Mouse (Mus musculus): ENCODE results near the gene Ddx52. TPM values are rescaled to one million over a fixed set of nuclear protein-coding genes. Genes with fewer than 3 reads are reported as not detected.

Gene Ddx52
- polyA plus RNA-seq, 1 experiment: 7.2 TPM

- no peak overlapping the region for H3K4me3 ChIP-seq (ENCODE audit: insufficient read depth, low read depth, low read length)
- 90% methylated on average over 4 of the region's 4 CpGs for WGBS
- peaks cover 13% of the 10 kb centered on the region for H3K36me3 ChIP-seq (ENCODE audit: control insufficient read depth, insufficient read depth, low read length)
- TF ChIP-seq POLR2A (IDR thresholded peaks at IDR 0.05; ENCODE audit: low read depth, low read length) (no peak), CTCF (conservative IDR thresholded peaks at IDR 0.05; ENCODE audit: insufficient read depth, insufficient read length, low read depth, low read length) (no peak)
- no peaks in the 10 kb centered on the region for H3K4me1 ChIP-seq (ENCODE audit: control insufficient read depth, insufficient read depth, low read length)
- H3K27me3 ChIP-seq (replicated peaks; ENCODE audit: control insufficient read depth, insufficient read depth, low read length): no peaks in the 10 kb centered on the region
- no peak overlapping the region for H3K27ac ChIP-seq (ENCODE audit: insufficient read depth, low read depth, low read length)
- no peak for DNase-seq
Observed at GRCm38 (mm10) chr11:83999411-83999915, 57.6 kb downstream of the Ddx52 start.

DNA sequence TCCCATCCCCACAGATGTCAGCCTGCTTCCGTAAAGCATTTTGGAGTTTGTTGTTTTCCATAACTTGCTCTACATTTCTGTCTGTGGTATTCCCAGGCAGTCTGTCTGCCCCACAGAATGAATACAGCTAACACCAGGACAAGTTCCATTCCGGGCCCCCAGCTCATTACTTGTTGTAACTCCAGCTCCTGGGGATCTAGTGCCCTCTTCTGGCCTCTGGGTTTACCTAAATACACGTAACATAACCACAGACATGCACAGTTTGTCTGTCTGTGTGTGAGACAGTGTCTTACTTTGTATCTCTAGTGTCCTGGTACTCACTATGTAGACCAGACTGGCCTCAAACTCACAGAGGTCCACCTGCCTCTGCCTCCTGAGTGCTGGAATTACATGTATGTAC lies 59.4 kb downstream of the Ddx52 start:
- Histone ChIP-seq H3K36me3 (ENCODE audit: control insufficient read depth, insufficient read depth, low read length) (peaks cover 10% of the 10 kb centered on the region), H3K27ac (ENCODE audit: insufficient read depth, low read depth, low read length) (no peak overlapping the region), H3K4me3 (ENCODE audit: insufficient read depth, low read depth, low read length) (no peak overlapping the region), H3K27me3 (replicated peaks; ENCODE audit: control insufficient read depth, insufficient read depth, low read length) (no peaks in the 10 kb centered on the region), H3K4me1 (ENCODE audit: control insufficient read depth, insufficient read depth, low read length) (no peaks in the 10 kb centered on the region)
- TF ChIP-seq CTCF (conservative IDR thresholded peaks at IDR 0.05; ENCODE audit: insufficient read depth, insufficient read length, low read depth, low read length) (no peak), POLR2A (IDR thresholded peaks at IDR 0.05; ENCODE audit: low read depth, low read length) (no peak)
- WGBS: 96% methylated on average over 3 of the region's 3 CpGs
- DNase-seq: no peak

DNA sequence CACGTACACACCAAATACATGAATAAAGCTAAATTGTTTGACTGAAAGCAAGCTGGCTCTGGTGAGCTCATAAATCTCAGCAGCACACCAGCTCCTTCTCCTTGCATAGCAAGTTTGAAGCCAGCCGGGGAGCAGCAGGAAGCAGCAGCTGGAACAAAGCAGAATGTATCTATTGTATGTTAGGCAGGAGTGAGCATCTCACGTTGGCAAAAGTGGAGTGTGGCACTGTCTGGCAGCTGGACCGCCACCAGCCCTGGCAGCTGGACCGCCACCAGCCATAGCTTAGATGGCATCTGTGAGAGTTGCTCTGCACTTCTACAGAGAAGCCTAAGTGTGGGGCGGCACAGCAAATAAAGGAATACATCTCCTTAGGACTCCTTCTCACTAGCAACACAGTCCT lies 62.1 kb downstream of the Ddx52 start:
- H3K36me3 ChIP-seq (ENCODE audit: control insufficient read depth, insufficient read depth, low read length): peaks cover 8% of the 10 kb centered on the region
- no peak for TF ChIP-seq POLR2A (IDR thresholded peaks at IDR 0.05; ENCODE audit: low read depth, low read length)
- TF ChIP-seq CTCF (conservative IDR thresholded peaks at IDR 0.05; ENCODE audit: insufficient read depth, insufficient read length, low read depth, low read length): no peak
- no peaks in the 10 kb centered on the region for H3K27me3 ChIP-seq (replicated peaks; ENCODE audit: control insufficient read depth, insufficient read depth, low read length)
- no peak for DNase-seq
- H3K4me3 ChIP-seq (ENCODE audit: insufficient read depth, low read depth, low read length): no peak overlapping the region
- H3K27ac ChIP-seq (ENCODE audit: insufficient read depth, low read depth, low read length): no peak overlapping the region
- WGBS: 90% methylated on average over 6 of the region's 6 CpGs
- H3K4me1 ChIP-seq (ENCODE audit: control insufficient read depth, insufficient read depth, low read length): no peaks in the 10 kb centered on the region

DNA sequence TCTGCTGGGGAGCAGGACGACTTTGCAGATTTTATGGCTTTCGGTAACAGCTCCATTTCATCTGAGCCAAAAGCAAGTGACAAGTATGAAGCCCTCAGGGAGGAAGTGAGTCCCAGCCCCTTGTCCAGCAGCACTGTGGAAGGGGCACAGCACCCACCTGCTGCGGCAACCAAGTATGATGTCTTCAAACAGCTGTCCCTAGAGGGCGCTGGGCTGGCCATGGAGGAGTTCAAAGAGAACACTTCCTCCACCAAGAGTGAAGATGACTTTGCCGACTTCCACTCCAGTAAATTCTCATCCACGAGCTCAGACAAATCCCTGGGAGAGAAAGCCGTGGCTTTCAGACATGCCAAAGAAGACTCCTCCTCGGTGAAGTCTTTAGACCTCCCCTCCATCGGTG lies 67.1 kb downstream of the Ddx52 start:
- 83% methylated on average over 9 of the region's 9 CpGs for WGBS
- peaks cover 5% of the 10 kb centered on the region for H3K36me3 ChIP-seq (ENCODE audit: control insufficient read depth, insufficient read depth, low read length)
- DNase-seq: no peak
- H3K4me1 ChIP-seq (ENCODE audit: control insufficient read depth, insufficient read depth, low read length): no peaks in the 10 kb centered on the region
- TF ChIP-seq CTCF (conservative IDR thresholded peaks at IDR 0.05; ENCODE audit: insufficient read depth, insufficient read length, low read depth, low read length) (peak; percentile 29; the same call in 1 of the 2 replicates), POLR2A (IDR thresholded peaks at IDR 0.05; ENCODE audit: low read depth, low read length) (no peak)
- H3K27me3 ChIP-seq (replicated peaks; ENCODE audit: control insufficient read depth, insufficient read depth, low read length): no peaks in the 10 kb centered on the region
- H3K27ac ChIP-seq (ENCODE audit: insufficient read depth, low read depth, low read length): no peak overlapping the region
- no peak overlapping the region for H3K4me3 ChIP-seq (ENCODE audit: insufficient read depth, low read depth, low read length)

- Histone ChIP-seq H3K36me3 (ENCODE audit: control insufficient read depth, insufficient read depth, low read length) (peaks cover 4% of the 10 kb centered on the region), H3K27me3 (replicated peaks; ENCODE audit: control insufficient read depth, insufficient read depth, low read length) (no peaks in the 10 kb centered on the region), H3K4me1 (ENCODE audit: control insufficient read depth, insufficient read depth, low read length) (no peaks in the 10 kb centered on the region), H3K4me3 (ENCODE audit: insufficient read depth, low read depth, low read length) (no peak overlapping the region), H3K27ac (ENCODE audit: insufficient read depth, low read depth, low read length) (no peak overlapping the region)
- TF ChIP-seq POLR2A (IDR thresholded peaks at IDR 0.05; ENCODE audit: low read depth, low read length) (no peak), CTCF (conservative IDR thresholded peaks at IDR 0.05; ENCODE audit: insufficient read depth, insufficient read length, low read depth, low read length) (no peak)
- DNase-seq: no peak
- WGBS: 87% methylated on average over 9 of the region's 9 CpGs
Observed at GRCm38 (mm10) chr11:84010411-84010810, 68.5 kb downstream of the Ddx52 start.

DNA sequence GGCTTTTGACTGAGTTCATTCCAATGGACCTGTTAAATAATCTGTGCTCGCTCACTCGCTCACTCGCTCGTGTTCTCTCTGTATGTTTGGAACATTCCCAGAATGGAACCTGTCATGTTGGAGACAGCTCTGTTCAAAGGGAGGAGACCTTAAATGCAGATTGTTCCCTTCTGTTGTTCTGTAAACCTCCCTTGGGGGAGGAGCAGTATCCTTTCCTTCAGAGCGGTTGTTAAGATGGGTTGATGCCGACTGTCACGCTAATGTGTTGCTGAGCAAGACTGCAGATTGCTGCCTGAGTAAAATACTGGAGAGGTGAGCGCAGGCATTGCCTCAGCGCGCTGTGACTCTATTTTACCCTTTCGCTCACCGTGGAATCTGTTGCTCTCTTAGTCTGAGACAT lies 69.2 kb downstream of the Ddx52 start:
- WGBS: 58% methylated on average over 12 of the region's 12 CpGs
- peaks cover 4% of the 10 kb centered on the region for H3K36me3 ChIP-seq (ENCODE audit: control insufficient read depth, insufficient read depth, low read length)
- no peak for DNase-seq
- no peaks in the 10 kb centered on the region for H3K27me3 ChIP-seq (replicated peaks; ENCODE audit: control insufficient read depth, insufficient read depth, low read length)
- no peak for TF ChIP-seq POLR2A (IDR thresholded peaks at IDR 0.05; ENCODE audit: low read depth, low read length)
- TF ChIP-seq CTCF (conservative IDR thresholded peaks at IDR 0.05; ENCODE audit: insufficient read depth, insufficient read length, low read depth, low read length): no peak
- no peaks in the 10 kb centered on the region for H3K4me1 ChIP-seq (ENCODE audit: control insufficient read depth, insufficient read depth, low read length)
- H3K4me3 ChIP-seq (ENCODE audit: insufficient read depth, low read depth, low read length): no peak overlapping the region
- no peak overlapping the region for H3K27ac ChIP-seq (ENCODE audit: insufficient read depth, low read depth, low read length)

DNA sequence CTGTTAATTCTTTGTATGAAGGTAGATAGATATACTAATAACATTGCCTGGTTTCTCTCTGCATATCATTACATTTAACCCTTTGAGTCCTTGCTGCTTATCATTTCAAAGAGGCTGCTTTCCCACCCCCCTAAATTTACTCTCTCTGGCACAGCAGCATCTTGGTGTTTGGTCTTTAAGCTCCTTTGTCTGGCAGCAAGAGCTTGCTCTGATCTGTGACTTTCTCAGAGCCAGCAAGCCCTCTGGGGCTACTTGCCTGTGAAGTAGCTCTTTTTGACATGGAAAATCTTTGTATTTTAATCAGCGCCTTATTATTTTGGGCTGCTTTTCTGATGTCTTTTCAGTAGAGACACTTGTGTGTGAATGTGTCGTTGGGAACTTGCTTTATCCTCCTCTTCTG lies 69.7 kb downstream of the Ddx52 start:
- H3K4me3 ChIP-seq (ENCODE audit: insufficient read depth, low read depth, low read length): no peak overlapping the region
- 89% methylated on average over 2 of the region's 2 CpGs for WGBS
- no peaks in the 10 kb centered on the region for H3K27me3 ChIP-seq (replicated peaks; ENCODE audit: control insufficient read depth, insufficient read depth, low read length)
- TF ChIP-seq POLR2A (IDR thresholded peaks at IDR 0.05; ENCODE audit: low read depth, low read length) (no peak), CTCF (conservative IDR thresholded peaks at IDR 0.05; ENCODE audit: insufficient read depth, insufficient read length, low read depth, low read length) (no peak)
- peaks cover 4% of the 10 kb centered on the region for H3K36me3 ChIP-seq (ENCODE audit: control insufficient read depth, insufficient read depth, low read length)
- H3K27ac ChIP-seq (ENCODE audit: insufficient read depth, low read depth, low read length): no peak overlapping the region
- no peak for DNase-seq
- no peaks in the 10 kb centered on the region for H3K4me1 ChIP-seq (ENCODE audit: control insufficient read depth, insufficient read depth, low read length)

Other genes with a start within 250 kb of the Ddx52 start
- 2.6 and 4.4 TPM in 2 replicates for gene Wfdc17, start 238.1 kb upstream of the Ddx52 start, polyA plus RNA-seq (2012; rRNA removed)
- not detected in 2 replicates for gene Wfdc18, start 233.0 kb upstream of the Ddx52 start, polyA plus RNA-seq (2012; rRNA removed)
- 0.77 and 1.9 TPM in 2 replicates for gene Wfdc21, start 195.1 kb upstream of the Ddx52 start, polyA plus RNA-seq (2012; rRNA removed)
- gene Heatr6, start 188.4 kb upstream of the Ddx52 start, polyA plus RNA-seq (2012; rRNA removed): 10.9 and 12.0 TPM in 2 replicates
- 161 and 172 TPM in 2 replicates for gene Hnf1b, start 92.0 kb upstream of the Ddx52 start, polyA plus RNA-seq (2012; rRNA removed)
- gene Synrg, start 22.4 kb downstream of the Ddx52 start, polyA plus RNA-seq (2012; rRNA removed): 21.0 and 25.8 TPM in 2 replicates
- 60.3 and 65.0 TPM in 2 replicates for gene Dusp14, start 127.2 kb downstream of the Ddx52 start, polyA plus RNA-seq (2012; rRNA removed)
- 5.2 and 5.6 TPM in 2 replicates for gene Tada2a, start 187.5 kb downstream of the Ddx52 start, polyA plus RNA-seq (2012; rRNA removed)
- 38.5 and 41.9 TPM in 2 replicates for gene Acaca, start 187.6 kb downstream of the Ddx52 start, polyA plus RNA-seq (2012; rRNA removed)
- gene Gm11437, start 225.4 kb downstream of the Ddx52 start, polyA plus RNA-seq (2012; rRNA removed): not detected in 2 replicates

Data from kidney, adult 2 months (tissue).